In the genomic region with DNA sequence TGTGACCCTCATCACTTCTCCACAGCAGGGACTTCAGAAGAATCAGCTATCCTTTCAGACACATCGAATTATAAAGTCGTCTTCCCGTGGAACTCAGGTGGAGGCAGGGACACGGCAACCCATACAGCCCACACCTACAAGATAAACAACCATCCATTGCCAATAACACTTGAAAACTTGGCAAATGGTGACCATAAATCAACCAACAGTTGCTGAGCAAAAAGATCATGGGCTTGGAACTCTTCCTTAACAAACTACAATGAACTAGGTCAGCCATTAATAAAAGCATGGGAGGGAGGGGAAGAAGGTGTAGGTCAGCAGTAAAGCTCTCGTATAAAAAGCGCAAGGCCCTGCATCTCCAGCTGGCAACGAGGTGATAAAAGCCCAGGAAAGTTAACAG, we compare ENCODE assay signal across 20 mouse cellular contexts. TPM values are rescaled to one million over a fixed set of nuclear protein-coding genes. Genes with fewer than 3 reads are reported as not detected.
DNase-seq lines count a peak whose midpoint lies in the region; ATAC-seq and TF ChIP-seq lines count a peak whose summit lies in the region.
"Had no signal": no experiment of that assay in that cellular context is flagged by ENCODE, and none has a peak within 500 bp of the region (broad histone marks: within the 10 kb centered on the region; RNA-seq: fewer than 3 reads in every experiment).

No protein-coding gene starts in this region.

- peak overlapping the region; percentile 84; the same call in 1 of the 2 replicates for H3K4me2 ChIP-seq in intestine, embryonic 15.5 days (replicated peaks)
- no peak overlapping the region for H3K4me2 ChIP-seq in intestine, embryonic 16.5 days (ENCODE audit: low read depth, low read length)
- H3K4me2 ChIP-seq in hindbrain, postnatal 0 days (ENCODE audit: low read depth, low read length) = peak overlapping the region; percentile 79
- peak overlapping the region; percentile 75 for H3K4me2 ChIP-seq in neural tube, embryonic 13.5 days

- H3K9me3 ChIP-seq in intestine, embryonic 15.5 days = no peaks in the 10 kb centered on the region
- H3K9me3 ChIP-seq in intestine, embryonic 16.5 days (ENCODE audit: control insufficient read depth, low read length) = no peaks in the 10 kb centered on the region
- no peaks in the 10 kb centered on the region for H3K9me3 ChIP-seq in hindbrain, postnatal 0 days (ENCODE audit: low read length)
- no peaks in the 10 kb centered on the region for H3K9me3 ChIP-seq in neural tube, embryonic 13.5 days
- H3K9me3 ChIP-seq: embryonic facial prominence, embryonic 10.5 days; kidney, embryonic 15.5 days; limb, embryonic 12.5 days; megakaryocyte, embryonic 14.5 days; stomach, embryonic 15.5 days had no signal

- H3K9ac ChIP-seq in intestine, embryonic 15.5 days = no peak overlapping the region
- no peak overlapping the region for H3K9ac ChIP-seq in intestine, embryonic 16.5 days (ENCODE audit: low read depth, low read length)
- H3K9ac ChIP-seq in hindbrain, postnatal 0 days (replicated peaks; ENCODE audit: low read length) = no peak overlapping the region
- H3K9ac ChIP-seq in neural tube, embryonic 13.5 days = no peak overlapping the region
- H3K9ac ChIP-seq: kidney, embryonic 15.5 days; limb, embryonic 12.5 days; lung, embryonic 14.5 days; stomach, embryonic 15.5 days had no signal

- no peaks in the 10 kb centered on the region for H3K27me3 ChIP-seq in intestine, embryonic 15.5 days (replicated peaks)
- H3K27me3 ChIP-seq in intestine, embryonic 16.5 days (replicated peaks; ENCODE audit: control insufficient read depth, insufficient read depth, low read length) = no peaks in the 10 kb centered on the region
- no peaks in the 10 kb centered on the region for H3K27me3 ChIP-seq in hindbrain, postnatal 0 days (ENCODE audit: insufficient read depth, low read length)
- no peaks in the 10 kb centered on the region for H3K27me3 ChIP-seq in neural tube, embryonic 13.5 days
- H3K27me3 ChIP-seq: kidney, embryonic 15.5 days; limb, embryonic 12.5 days; stomach, embryonic 15.5 days had no signal

- peak; percentile 14 for DNase-seq in retina, postnatal 1 day
- DNase-seq in retina, embryonic 14.5 days (ENCODE audit: low spot score) = no peak
- DNase-seq in hindbrain, postnatal 0 days (ENCODE audit: low spot score) = no peak
- DNase-seq in lung, postnatal 25 days (ENCODE audit: low spot score) = no peak
- DNase-seq in gastrocnemius, postnatal 25 days = no peak
- DNase-seq: adrenal gland, adult 8-10 months; lung, embryonic 14.5 days; right cerebral cortex, adult 18-20 months; spleen, adult 18-20 months had no signal

- WGBS in intestine, embryonic 15.5 days = 50% methylated on average over 7 of the region's 7 CpGs
- WGBS in intestine, embryonic 16.5 days = 54% methylated on average over 7 of the region's 7 CpGs
- WGBS in hindbrain, postnatal 0 days = 80% methylated on average over 7 of the region's 7 CpGs
- WGBS in neural tube, embryonic 13.5 days = 74% methylated on average over 7 of the region's 7 CpGs

- peaks cover 4% of the 10 kb centered on the region; the same call in 1 of the 2 replicates for H3K4me1 ChIP-seq in intestine, embryonic 15.5 days (replicated peaks)
- peaks cover 13% of the 10 kb centered on the region for H3K4me1 ChIP-seq in intestine, embryonic 16.5 days (ENCODE audit: control insufficient read depth, insufficient read depth, low read length)
- H3K4me1 ChIP-seq in hindbrain, postnatal 0 days (ENCODE audit: insufficient read depth, low read length) = peaks cover 19% of the 10 kb centered on the region
- peaks cover 58% of the 10 kb centered on the region for H3K4me1 ChIP-seq in neural tube, embryonic 13.5 days (replicated peaks)

- H3K36me3 ChIP-seq in intestine, embryonic 15.5 days = 0 out of 2 replicates have a peak, but pooled peaks cover 2% of the 10 kb centered on the region
- H3K36me3 ChIP-seq in intestine, embryonic 16.5 days (ENCODE audit: control insufficient read depth, insufficient read depth, low read length) = no peaks in the 10 kb centered on the region
- H3K36me3 ChIP-seq in hindbrain, postnatal 0 days (ENCODE audit: insufficient read depth, low read length) = no peaks in the 10 kb centered on the region
- H3K36me3 ChIP-seq in neural tube, embryonic 13.5 days = no peaks in the 10 kb centered on the region
- H3K36me3 ChIP-seq: stomach, embryonic 15.5 days had no signal

- no peak for TF ChIP-seq CTCF in hindbrain, postnatal 0 days (IDR thresholded peaks at IDR 0.05; ENCODE audit: low read depth)

- H3K27ac ChIP-seq in intestine, embryonic 15.5 days = no peak overlapping the region
- H3K27ac ChIP-seq in intestine, embryonic 16.5 days (ENCODE audit: low read length) = no peak overlapping the region
- no peak overlapping the region for H3K27ac ChIP-seq in hindbrain, postnatal 0 days
- no peak overlapping the region for H3K27ac ChIP-seq in neural tube, embryonic 13.5 days (replicated peaks)
- H3K27ac ChIP-seq: embryonic facial prominence, embryonic 10.5 days; kidney, embryonic 15.5 days; left cerebral cortex, adult 2 months; limb, embryonic 12.5 days; stomach, embryonic 15.5 days had no signal

- no peak for ATAC-seq in intestine, embryonic 15.5 days
- ATAC-seq in intestine, embryonic 16.5 days = no peak
- no peak for ATAC-seq in hindbrain, postnatal 0 days
- ATAC-seq in neural tube, embryonic 13.5 days (ENCODE audit: low read depth) = no peak
- ATAC-seq: CD4-positive, CD25-positive, alpha-beta regulatory T cell, adult 4 months had no signal

- no peak overlapping the region for H3K4me3 ChIP-seq in intestine, embryonic 15.5 days (replicated peaks)
- no peak overlapping the region for H3K4me3 ChIP-seq in intestine, embryonic 16.5 days (ENCODE audit: low read length)
- no peak overlapping the region for H3K4me3 ChIP-seq in hindbrain, postnatal 0 days (ENCODE audit: low read length)
- H3K4me3 ChIP-seq in neural tube, embryonic 13.5 days = no peak overlapping the region
- H3K4me3 ChIP-seq: erythroblast, embryonic 14.5 days; limb, embryonic 12.5 days had no signal

RNA-seq across cellular contexts. Expression of a gene that starts 1.9 kb away (rescaled TPM):
- 6.5 and 6.6 TPM in 2 replicates for polyA plus RNA-seq in intestine, embryonic 15.5 days (2015; fragmentation: Nextera tagmentation; extraction: Ambion mirVana)
- polyA plus RNA-seq in intestine, embryonic 16.5 days (2015; fragmentation: Nextera tagmentation; extraction: Ambion mirVana) = 5.6 and 5.7 TPM in 2 replicates
- 11.1 and 12.5 TPM in 2 replicates for total RNA-seq in hindbrain, postnatal 0 days (2014; rRNA removed)
- polyA plus RNA-seq in hindbrain, postnatal 0 days (2015; fragmentation: Nextera tagmentation; extraction: Ambion mirVana) = 5.0 and 5.7 TPM in 2 replicates
- polyA plus RNA-seq in neural tube, embryonic 13.5 days (2015; fragmentation: Nextera tagmentation; extraction: Ambion mirVana) = 8.8 and 9.2 TPM in 2 replicates
- under 1 TPM; 0.54 to 0.67 TPM for total RNA-seq in gastrocnemius, postnatal 25 days (2021)
- polyA plus RNA-seq: erythroblast, embryonic 14.5 days had no signal
